17 mouse cellular contexts compared by ENCODE assay signal in genomic region chr12:99442819-99443218, GRCm38 (mm10).
"Had no signal": no experiment of that assay in that cellular context is flagged by ENCODE, and none has a peak within 500 bp of the region (broad histone marks: within the 10 kb centered on the region; RNA-seq: fewer than 3 reads in every experiment).

No protein-coding gene starts in this region.

- DNase-seq: cerebellum, adult 2 months; cerebellum, adult 8-10 months; cerebellum, adult 9-10 months; cerebellum, adult 9-11 months; cerebellum, postnatal 10 days; cerebellum, postnatal 14 days; cerebellum, postnatal 25 days; cerebellum, postnatal 36 days; embryo, embryonic 11 days; forebrain, postnatal 0 days; gastrocnemius, postnatal 10 days; gastrocnemius, postnatal 14 days; gastrocnemius, postnatal 25 days; gastrocnemius, postnatal 36 days; heart, adult 11 months; heart, adult 18-20 months; heart, adult 2 months had no signal
